In the genomic region with DNA sequence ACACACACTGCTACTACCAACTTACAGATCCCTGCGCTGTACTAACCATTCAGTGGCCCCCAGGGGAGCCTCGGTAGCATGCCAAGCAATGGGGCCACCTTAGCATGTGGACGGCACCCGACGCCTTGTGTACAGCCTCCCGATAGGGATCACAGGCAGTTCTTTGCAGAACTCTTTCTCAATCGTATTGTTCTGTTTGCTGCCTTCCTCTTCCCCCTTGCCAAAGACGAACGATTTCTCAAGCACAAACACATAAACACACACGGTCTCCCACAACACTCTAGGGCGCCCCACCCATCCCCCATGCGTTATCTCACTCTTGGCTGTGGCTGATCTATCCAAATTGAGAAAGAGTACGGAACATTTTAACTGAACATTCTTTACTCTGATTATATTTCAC, we compare ENCODE assay signal across 10 mouse cellular contexts.
DNase-seq lines count a peak whose midpoint lies in the region; ATAC-seq and TF ChIP-seq lines count a peak whose summit lies in the region.
"Had no signal": no experiment of that assay in that cellular context is flagged by ENCODE, and none has a peak within 500 bp of the region (broad histone marks: within the 10 kb centered on the region; RNA-seq: fewer than 3 reads in every experiment).

No protein-coding gene starts in this region.

- H3K36me3 ChIP-seq in heart, adult 2 months (ENCODE audit: control insufficient read depth, insufficient read depth, low read length), result peaks cover 46% of the 10 kb centered on the region
- no peaks in the 10 kb centered on the region for H3K36me3 ChIP-seq in heart, embryonic 11.5 days (ENCODE audit: control insufficient read depth, insufficient read depth, low read length)
- H3K36me3 ChIP-seq in liver, embryonic 11.5 days (ENCODE audit: control insufficient read depth, insufficient read depth, low read length), result no peaks in the 10 kb centered on the region
- H3K36me3 ChIP-seq in forebrain, embryonic 11.5 days (ENCODE audit: control insufficient read depth, insufficient read depth, low read length), result no peaks in the 10 kb centered on the region
- H3K36me3 ChIP-seq: neural tube, embryonic 13.5 days had no signal

- intact Hi-C loops in heart, adult 2 months (cut with DNase I), result no loop called here

- no peak overlapping the region for H3K4me2 ChIP-seq in heart, embryonic 11.5 days
- H3K4me2 ChIP-seq in liver, embryonic 11.5 days, result peak overlapping the region; percentile 38
- no peak overlapping the region for H3K4me2 ChIP-seq in forebrain, embryonic 11.5 days (ENCODE audit: low read depth, low read length, severe bottlenecking)
- H3K4me2 ChIP-seq: neural tube, embryonic 13.5 days had no signal

- ATAC-seq in heart, embryonic 11.5 days (replicated peaks; ENCODE audit: insufficient number of reproducible peaks, low FRiP score, low TSS enrichment), result no peak
- ATAC-seq in common myeloid progenitor, adult 5-6 weeks (replicated peaks; ENCODE audit: low read depth, poor library complexity, severe bottlenecking), result peak; percentile 71
- ATAC-seq in liver, embryonic 11.5 days (replicated peaks; ENCODE audit: low FRiP score), result peak; percentile 81
- ATAC-seq in forebrain, embryonic 11.5 days (replicated peaks; ENCODE audit: low FRiP score), result no peak
- ATAC-seq in inflammation-experienced regulatory T-cells, adult 6 months, result no peak

- peak; percentile 96 for TF ChIP-seq EP300 in heart, adult 2 months (IDR thresholded peaks at IDR 0.05; ENCODE audit: insufficient read depth, low read depth, low read length)

- no peak for TF ChIP-seq CTCF in heart, adult 2 months (IDR thresholded peaks at IDR 0.05)

- WGBS in heart, adult 2 months, result 40% methylated on average over 13 of the region's 13 CpGs
- WGBS in heart, embryonic 11.5 days (ENCODE audit: insufficient replicate concordance), result 76% methylated on average over 13 of the region's 13 CpGs
- WGBS in liver, embryonic 11.5 days, result 57% methylated on average over 13 of the region's 13 CpGs
- WGBS in forebrain, embryonic 11.5 days, result 91% methylated on average over 13 of the region's 13 CpGs

- peak overlapping the region; percentile 69 for H3K27ac ChIP-seq in heart, adult 2 months
- H3K27ac ChIP-seq in heart, embryonic 11.5 days (ENCODE audit: low read depth, low read length), result no peak overlapping the region
- H3K27ac ChIP-seq in liver, embryonic 11.5 days (ENCODE audit: low read depth, low read length), result no peak overlapping the region
- no peak overlapping the region for H3K27ac ChIP-seq in forebrain, embryonic 11.5 days (ENCODE audit: low read depth, low read length)
- H3K27ac ChIP-seq: neural tube, embryonic 13.5 days had no signal

- no peak; the same call in 1 of the 2 replicates for TF ChIP-seq POLR2A in heart, adult 2 months (IDR thresholded peaks at IDR 0.05; ENCODE audit: insufficient read depth, low read depth, low read length)

- H3K27me3 ChIP-seq in heart, adult 2 months (ENCODE audit: control insufficient read depth, insufficient read depth, low read length), result no peaks in the 10 kb centered on the region
- H3K27me3 ChIP-seq in heart, embryonic 11.5 days (ENCODE audit: control insufficient read depth, insufficient read depth, low read length), result no peaks in the 10 kb centered on the region
- no peaks in the 10 kb centered on the region for H3K27me3 ChIP-seq in liver, embryonic 11.5 days (replicated peaks; ENCODE audit: control insufficient read depth, insufficient read depth, low read length)
- no peaks in the 10 kb centered on the region for H3K27me3 ChIP-seq in forebrain, embryonic 11.5 days (ENCODE audit: control insufficient read depth, insufficient read depth, low read length)
- H3K27me3 ChIP-seq: CH12.LX had no signal

- no peak overlapping the region for H3K9ac ChIP-seq in heart, adult 2 months (ENCODE audit: low read depth, low read length)
- H3K9ac ChIP-seq in heart, embryonic 11.5 days (ENCODE audit: low read depth, low read length), result no peak overlapping the region
- 0 out of 2 replicates have a peak overlapping the region, but pooled peaks have one; percentile 3 for H3K9ac ChIP-seq in liver, embryonic 11.5 days (ENCODE audit: low read depth, low read length)
- H3K9ac ChIP-seq in forebrain, embryonic 11.5 days (ENCODE audit: low read length), result no peak overlapping the region
- H3K9ac ChIP-seq: neural tube, embryonic 13.5 days had no signal

- H3K4me3 ChIP-seq in heart, adult 2 months, result no peak overlapping the region
- no peak overlapping the region for H3K4me3 ChIP-seq in heart, embryonic 11.5 days (ENCODE audit: low read depth, low read length)
- no peak overlapping the region for H3K4me3 ChIP-seq in liver, embryonic 11.5 days (ENCODE audit: low read depth, low read length)
- H3K4me3 ChIP-seq in forebrain, embryonic 11.5 days (ENCODE audit: low read depth, low read length), result no peak overlapping the region
- H3K4me3 ChIP-seq: neural tube, embryonic 13.5 days had no signal

- H3K4me1 ChIP-seq in heart, adult 2 months (ENCODE audit: control insufficient read depth, insufficient read depth, low read length), result peaks cover 50% of the 10 kb centered on the region
- H3K4me1 ChIP-seq in heart, embryonic 11.5 days (ENCODE audit: control insufficient read depth, insufficient read depth, low read length), result peaks cover 9% of the 10 kb centered on the region
- H3K4me1 ChIP-seq in liver, embryonic 11.5 days (replicated peaks; ENCODE audit: control insufficient read depth, insufficient read depth, low read length), result peaks cover 19% of the 10 kb centered on the region
- peaks cover 5% of the 10 kb centered on the region; the same call in 1 of the 2 replicates for H3K4me1 ChIP-seq in forebrain, embryonic 11.5 days (replicated peaks; ENCODE audit: control insufficient read depth, insufficient read depth, low read length)

- DNase-seq in heart, adult 2 months, result peak; percentile 83 to 90
- DNase-seq in liver, embryonic 11.5 days (ENCODE audit: low spot score), result peak; percentile 44
- peak; percentile 88 for DNase-seq in skeletal muscle tissue, adult 2 months (ENCODE audit: low read depth, low spot score)
- no peak for DNase-seq in embryo, embryonic 10 days (ENCODE audit: low spot score)
- DNase-seq in forebrain, embryonic 11.5 days (ENCODE audit: low spot score), result no peak

- 0 out of 2 replicates have a peak, but pooled peaks cover 1% of the 10 kb centered on the region for H3K79me2 ChIP-seq in heart, adult 2 months (replicated peaks; ENCODE audit: control insufficient read depth, insufficient read depth, low read length)

- no peaks in the 10 kb centered on the region for H3K9me3 ChIP-seq in heart, embryonic 11.5 days (replicated peaks; ENCODE audit: control insufficient read depth, low read length)
- no peaks in the 10 kb centered on the region for H3K9me3 ChIP-seq in liver, embryonic 11.5 days (ENCODE audit: control insufficient read depth, low read length)
- H3K9me3 ChIP-seq in forebrain, embryonic 11.5 days (ENCODE audit: control insufficient read depth, low read length), result no peaks in the 10 kb centered on the region
- H3K9me3 ChIP-seq: neural tube, embryonic 13.5 days had no signal

Comparison
In these comparisons a context has a peak if more than half of its experiments do, and no peak if none do; other contexts are left out.
1. DNase-seq: peak in heart, adult 2 months (2 of 2), liver, embryonic 11.5 days (single experiment) and skeletal muscle tissue, adult 2 months (single experiment); none in embryo, embryonic 10 days (single experiment) and forebrain, embryonic 11.5 days (single experiment).
2. ATAC-seq: peak in common myeloid progenitor, adult 5-6 weeks (single experiment) and liver, embryonic 11.5 days (single experiment); none in heart, embryonic 11.5 days (single experiment), forebrain, embryonic 11.5 days (single experiment) and inflammation-experienced regulatory T-cells, adult 6 months (single experiment).